Mouse (Mus musculus): ENCODE results near the gene Rnf215. TPM values are rescaled to one million over a fixed set of nuclear protein-coding genes. Genes with fewer than 3 reads are reported as not detected.
A peak's percentile ranks its signal among the peaks of the same experiment; 100 is the strongest.
"Not testable (repeated sequence)": the region's sequence is repeated elsewhere in the genome, so short reads cannot be mapped to it uniquely, and the experiment has no call there.

The Rnf215 gene
- polyA plus RNA-seq, 1 experiment from 2014 or later = 44.9 TPM

- 92% methylated on average over 4 of the region's 4 CpGs for WGBS
- not testable (repeated sequence) for H3K36me3 ChIP-seq; ATAC-seq (ENCODE audit: low FRiP score); H3K27me3 ChIP-seq (replicated peaks); H3K4me2 ChIP-seq; H3K27ac ChIP-seq (replicated peaks); H3K9ac ChIP-seq (replicated peaks); H3K4me3 ChIP-seq (replicated peaks); H3K4me1 ChIP-seq
- 0 out of 2 replicates have a peak, but pooled peaks cover 11% of the 10 kb centered on the region for H3K9me3 ChIP-seq (replicated peaks)
These were observed 6.5 kb upstream of the Rnf215 start for GRCm38 (mm10) chr11:4128461-4128860.

GRCm38 (mm10) chr11:4133450-4133849 is 1.6 kb upstream of the Rnf215 start:
- WGBS = 54% methylated on average over 3 of the region's 3 CpGs
- ATAC-seq (ENCODE audit: low FRiP score) = no peak
- no peaks in the 10 kb centered on the region; the same call in 1 of the 2 replicates for H3K27me3 ChIP-seq (replicated peaks)

GRCm38 (mm10) chr11:4134400-4134799 is 602 bp upstream of the Rnf215 start:
- Histone ChIP-seq H3K4me3 (replicated peaks) (0 out of 2 replicates have a peak overlapping the region, but pooled peaks have one; percentile 84), H3K9ac (replicated peaks) (0 out of 2 replicates have a peak overlapping the region, but pooled peaks have one; percentile 93), H3K9me3 (replicated peaks) (no peaks in the 10 kb centered on the region), H3K27ac (replicated peaks) (peak overlapping the region; percentile 93), H3K4me2 (peak overlapping the region; percentile 42), H3K36me3 (peaks cover 22% of the 10 kb centered on the region), H3K27me3 (replicated peaks) (no peaks in the 10 kb centered on the region; the same call in 1 of the 2 replicates), H3K4me1 (peaks cover 37% of the 10 kb centered on the region)
- 56% methylated on average over 6 of the region's 6 CpGs for WGBS
- no peak; the same call in 1 of the 2 replicates for ATAC-seq (ENCODE audit: low FRiP score)

More at GRCm38 (mm10) chr11:4133450-4133849, 1.6 kb upstream of the Rnf215 start:
- H3K9me3 ChIP-seq (replicated peaks) = no peaks in the 10 kb centered on the region
- no peak overlapping the region for H3K4me2 ChIP-seq
- H3K4me3 ChIP-seq (replicated peaks) = no peak overlapping the region
- no peak overlapping the region for H3K9ac ChIP-seq (replicated peaks)
- H3K27ac ChIP-seq (replicated peaks) = no peak overlapping the region
- peaks cover 13% of the 10 kb centered on the region for H3K36me3 ChIP-seq
- H3K4me1 ChIP-seq = peaks cover 33% of the 10 kb centered on the region

- H3K9ac ChIP-seq (replicated peaks) = no peak overlapping the region
- WGBS = 32% methylated on average over 2 of the region's 2 CpGs
These were observed 4.0 kb downstream of the Rnf215 start for GRCm38 (mm10) chr11:4138964-4139363.

GRCm38 (mm10) chr11:4141505-4141904 is 6.5 kb downstream of the Rnf215 start:
- Histone ChIP-seq H3K9ac (replicated peaks) (no peak overlapping the region), H3K4me2 (no peak overlapping the region), H3K27me3 (replicated peaks) (no peaks in the 10 kb centered on the region), H3K9me3 (replicated peaks) (no peaks in the 10 kb centered on the region), H3K36me3 (peaks cover 75% of the 10 kb centered on the region), H3K27ac (replicated peaks) (no peak overlapping the region), H3K4me3 (replicated peaks) (no peak overlapping the region), H3K4me1 (peaks cover 24% of the 10 kb centered on the region)
- ATAC-seq (ENCODE audit: low FRiP score) = no peak

More at GRCm38 (mm10) chr11:4138964-4139363, 4.0 kb downstream of the Rnf215 start:
- Histone ChIP-seq H3K27me3 (replicated peaks) (no peaks in the 10 kb centered on the region), H3K4me3 (replicated peaks) (no peak overlapping the region), H3K4me1 (peaks cover 37% of the 10 kb centered on the region), H3K36me3 (peaks cover 68% of the 10 kb centered on the region), H3K4me2 (no peak overlapping the region), H3K9me3 (replicated peaks) (no peaks in the 10 kb centered on the region), H3K27ac (replicated peaks) (no peak overlapping the region)
- no peak for ATAC-seq (ENCODE audit: low FRiP score)

- Histone ChIP-seq H3K4me3 (replicated peaks) (no peak overlapping the region), H3K27ac (replicated peaks) (no peak overlapping the region), H3K36me3 (peaks cover 72% of the 10 kb centered on the region), H3K9me3 (replicated peaks) (no peaks in the 10 kb centered on the region), H3K4me2 (no peak overlapping the region), H3K4me1 (peaks cover 15% of the 10 kb centered on the region), H3K27me3 (replicated peaks) (no peaks in the 10 kb centered on the region), H3K9ac (replicated peaks) (no peak overlapping the region)
- 88% methylated on average over 4 of the region's 4 CpGs for WGBS
- no peak for ATAC-seq (ENCODE audit: low FRiP score)
These were observed 7.3 kb downstream of the Rnf215 start for GRCm38 (mm10) chr11:4142352-4142751.

- peaks cover 62% of the 10 kb centered on the region for H3K36me3 ChIP-seq
- peaks cover 4% of the 10 kb centered on the region; the same call in 1 of the 2 replicates for H3K4me1 ChIP-seq
These were observed 8.5 kb downstream of the Rnf215 start for GRCm38 (mm10) chr11:4143281-4144062.

GRCm38 (mm10) chr11:4146381-4146780 is 11.4 kb downstream of the Rnf215 start:
- Histone ChIP-seq H3K4me2 (no peak overlapping the region), H3K9me3 (replicated peaks) (no peaks in the 10 kb centered on the region), H3K4me3 (replicated peaks) (no peak overlapping the region), H3K36me3 (peaks cover 35% of the 10 kb centered on the region), H3K4me1 (no peaks in the 10 kb centered on the region), H3K9ac (replicated peaks) (no peak overlapping the region), H3K27ac (replicated peaks) (no peak overlapping the region), H3K27me3 (replicated peaks) (no peaks in the 10 kb centered on the region)
- ATAC-seq (ENCODE audit: low FRiP score) = no peak
- 73% methylated on average over 6 of the region's 6 CpGs for WGBS

More at GRCm38 (mm10) chr11:4143281-4144062, 8.5 kb downstream of the Rnf215 start:
- ATAC-seq (ENCODE audit: low FRiP score) = no peak
- no peak overlapping the region for H3K4me3 ChIP-seq (replicated peaks)
- no peaks in the 10 kb centered on the region for H3K9me3 ChIP-seq (replicated peaks)
- H3K27me3 ChIP-seq (replicated peaks) = no peaks in the 10 kb centered on the region
- 90% methylated on average over 21 of the region's 21 CpGs for WGBS
- no peak overlapping the region for H3K4me2 ChIP-seq
- H3K27ac ChIP-seq (replicated peaks) = no peak overlapping the region
- H3K9ac ChIP-seq (replicated peaks) = no peak overlapping the region

- Histone ChIP-seq H3K4me3 (replicated peaks) (no peak overlapping the region), H3K27me3 (replicated peaks) (no peaks in the 10 kb centered on the region), H3K27ac (replicated peaks) (no peak overlapping the region), H3K4me1 (no peaks in the 10 kb centered on the region), H3K36me3 (peaks cover 28% of the 10 kb centered on the region), H3K4me2 (no peak overlapping the region), H3K9me3 (replicated peaks) (no peaks in the 10 kb centered on the region), H3K9ac (replicated peaks) (no peak overlapping the region)
- no peak for ATAC-seq (ENCODE audit: low FRiP score)
- WGBS = 87% methylated on average over 10 of the region's 10 CpGs
These were observed 12.1 kb downstream of the Rnf215 start for GRCm38 (mm10) chr11:4147098-4147497.

- Histone ChIP-seq H3K27ac (replicated peaks) (no peak overlapping the region), H3K27me3 (replicated peaks) (no peaks in the 10 kb centered on the region), H3K9ac (replicated peaks) (no peak overlapping the region), H3K4me1 (no peaks in the 10 kb centered on the region), H3K4me3 (replicated peaks) (no peak overlapping the region), H3K36me3 (peaks cover 18% of the 10 kb centered on the region), H3K4me2 (no peak overlapping the region), H3K9me3 (replicated peaks) (no peaks in the 10 kb centered on the region)
- no peak for ATAC-seq (ENCODE audit: low FRiP score)
- 89% methylated on average over 5 of the region's 5 CpGs for WGBS
These were observed 13.1 kb downstream of the Rnf215 start for GRCm38 (mm10) chr11:4148120-4148519.

- Histone ChIP-seq H3K9ac (replicated peaks) (no peak overlapping the region), H3K36me3 (peaks cover 13% of the 10 kb centered on the region), H3K27ac (replicated peaks) (no peak overlapping the region), H3K9me3 (replicated peaks) (no peaks in the 10 kb centered on the region), H3K4me2 (no peak overlapping the region), H3K4me1 (no peaks in the 10 kb centered on the region), H3K4me3 (replicated peaks) (no peak overlapping the region), H3K27me3 (replicated peaks) (no peaks in the 10 kb centered on the region)
- no peak for ATAC-seq (ENCODE audit: low FRiP score)
- WGBS = 86% methylated on average over 9 of the region's 9 CpGs
These were observed 13.6 kb downstream of the Rnf215 start for GRCm38 (mm10) chr11:4148536-4149156.

- no peak overlapping the region for H3K27ac ChIP-seq (replicated peaks)
- WGBS = 87% methylated on average over 6 of the region's 6 CpGs
- no peaks in the 10 kb centered on the region for H3K27me3 ChIP-seq (replicated peaks)
These were observed 14.9 kb downstream of the Rnf215 start for GRCm38 (mm10) chr11:4149886-4150285.

More at GRCm38 (mm10) chr11:4149886-4150285, 14.9 kb downstream of the Rnf215 start:
- Histone ChIP-seq H3K9ac (replicated peaks) (no peak overlapping the region), H3K9me3 (replicated peaks) (no peaks in the 10 kb centered on the region), H3K4me2 (no peak overlapping the region), H3K36me3 (0 out of 2 replicates have a peak, but pooled peaks cover 2% of the 10 kb centered on the region), H3K4me1 (no peaks in the 10 kb centered on the region), H3K4me3 (replicated peaks) (no peak overlapping the region)
- ATAC-seq (ENCODE audit: low FRiP score) = no peak

Measured in neural tube, embryonic 15.5 days (tissue).